Mouse (Mus musculus): ENCODE data around the gene Epb41l2.

Gene Epb41l2

GRCm38 (mm10) chr10:25365708-25366107 lies 6.1 kb downstream of the Epb41l2 start:
- no peak for DNase-seq (ENCODE audit: low spot score in 2 of 2)

- DNase-seq (ENCODE audit: low spot score in 2 of 2) = no peak
Observed at GRCm38 (mm10) chr10:25366691-25367090, 7.1 kb downstream of the Epb41l2 start.

- DNase-seq (ENCODE audit: low spot score in 2 of 2) = no peak
Observed at GRCm38 (mm10) chr10:25368928-25369327, 9.3 kb downstream of the Epb41l2 start.

GRCm38 (mm10) chr10:25369691-25370090 lies 10.1 kb downstream of the Epb41l2 start:
- DNase-seq (ENCODE audit: low spot score in 2 of 2) = no peak

GRCm38 (mm10) chr10:25371336-25371735 lies 11.7 kb downstream of the Epb41l2 start:
- DNase-seq (ENCODE audit: low spot score in 2 of 2) = no peak

- DNase-seq (ENCODE audit: low spot score in 2 of 2) = no peak
Observed at GRCm38 (mm10) chr10:25371915-25372371, 12.3 kb downstream of the Epb41l2 start.

- no peak for DNase-seq (ENCODE audit: low spot score in 2 of 2)
Observed at GRCm38 (mm10) chr10:25372510-25373148, 13.0 kb downstream of the Epb41l2 start.

- no peak for DNase-seq (ENCODE audit: low spot score in 2 of 2)
Observed at GRCm38 (mm10) chr10:25375036-25375435, 15.4 kb downstream of the Epb41l2 start.

GRCm38 (mm10) chr10:25380746-25381481 lies 21.3 kb downstream of the Epb41l2 start:
- no peak for DNase-seq (ENCODE audit: low spot score in 2 of 2)

- DNase-seq (ENCODE audit: low spot score in 2 of 2) = no peak
Observed at GRCm38 (mm10) chr10:25381951-25382350, 22.4 kb downstream of the Epb41l2 start.

- no peak for DNase-seq (ENCODE audit: low spot score in 2 of 2)
Observed at GRCm38 (mm10) chr10:25383171-25383570, 23.6 kb downstream of the Epb41l2 start.

- no peak for DNase-seq (ENCODE audit: low spot score in 2 of 2)
Observed at GRCm38 (mm10) chr10:25384391-25384790, 24.8 kb downstream of the Epb41l2 start.

- DNase-seq (ENCODE audit: low spot score in 2 of 2) = no peak
Observed at GRCm38 (mm10) chr10:25385811-25386580, 26.4 kb downstream of the Epb41l2 start.

- no peak for DNase-seq (ENCODE audit: low spot score in 2 of 2)
Observed at GRCm38 (mm10) chr10:25386868-25387267, 27.3 kb downstream of the Epb41l2 start.

- peak; percentile 15 to 33 for DNase-seq (ENCODE audit: low spot score in 2 of 2)
Observed at GRCm38 (mm10) chr10:25387268-25387667, 27.7 kb downstream of the Epb41l2 start.

GRCm38 (mm10) chr10:25392786-25393185 lies 33.2 kb downstream of the Epb41l2 start:
- no peak for DNase-seq (ENCODE audit: low spot score in 2 of 2)

- no peak for DNase-seq (ENCODE audit: low spot score in 2 of 2)
Observed at GRCm38 (mm10) chr10:25393721-25394120, 34.1 kb downstream of the Epb41l2 start.

GRCm38 (mm10) chr10:25395236-25395886 lies 35.8 kb downstream of the Epb41l2 start:
- no peak for DNase-seq (ENCODE audit: low spot score in 2 of 2)

GRCm38 (mm10) chr10:25396859-25397258 lies 37.3 kb downstream of the Epb41l2 start:
- no peak for DNase-seq (ENCODE audit: low spot score in 2 of 2)

GRCm38 (mm10) chr10:25397767-25398690 lies 38.4 kb downstream of the Epb41l2 start:
- no peak for DNase-seq (ENCODE audit: low spot score in 2 of 2)

- DNase-seq (ENCODE audit: low spot score in 2 of 2) = no peak
Observed at GRCm38 (mm10) chr10:25399016-25399415, 39.4 kb downstream of the Epb41l2 start.

Data from thymus, postnatal 10 days (tissue).